Mouse (Mus musculus): Measurements from ENCODE around the gene Bicral.

GRCm38 (mm10) chr17:46770546-46770945 lies 87.7 kb downstream of the Bicral start:
- TF ChIP-seq CTCF (conservative IDR thresholded peaks at IDR 0.05; ENCODE audit: insufficient read depth, insufficient read length, low read depth, low read length) (no peak), POLR2A (IDR thresholded peaks at IDR 0.05; ENCODE audit: low read depth, low read length) (no peak)
